Mouse (Mus musculus) erythroblast, adult 5-6 weeks (primary cell): Measurements from ENCODE around the gene Bcl11a. TPM values are rescaled to one million over a fixed set of nuclear protein-coding genes. Genes with fewer than 3 reads are reported as not detected.

Source experiments
- ATAC-seq: replicated peaks from 2 replicates; pipeline ENCODE4 v1.8.0; 2016; ENCODE audit warnings: moderate number of reproducible peaks, mild to moderate bottlenecking, moderate TSS enrichment, inconsistent platforms; ENCODE audit not compliant: poor library complexity, low FRiP score, severe bottlenecking
- total RNA-seq, 2 experiments: library from RNA; stranded (forward) in 1 of 2; stranded (reverse) in 1 of 2; fragments of 150-400 nt in 1 of 2; fragments of 200-764, 138-1000 nt in 1 of 2; gene quantifications; 2 replicates each; pipeline versions ENCODE4 v1.2.3 to v1.2.4; 2015 to 2017; ENCODE audit warnings: low replicate concordance in 2 of 2

Bcl11a gene
- total RNA-seq, 2 experiments from 2014 or later: 4.9 to 11.1 TPM

DNA sequence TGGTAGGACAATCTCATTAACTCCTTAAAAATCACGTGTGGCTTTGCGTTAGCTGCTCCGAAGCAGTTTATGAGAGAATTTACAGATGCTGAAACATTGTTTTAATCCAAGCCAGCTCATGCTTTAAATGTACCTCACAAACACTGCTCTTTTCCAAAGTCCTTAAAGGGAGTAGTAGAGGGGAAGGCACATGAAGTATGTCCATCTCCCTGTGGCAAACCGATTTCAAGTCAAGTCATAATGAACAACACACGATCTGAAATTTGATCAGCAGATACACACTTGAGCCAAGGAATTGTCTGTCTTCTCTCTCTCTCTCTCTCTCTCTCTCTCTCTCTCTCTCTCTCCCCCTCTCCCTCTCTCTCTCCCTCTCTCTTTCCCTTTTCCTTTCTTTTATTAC is 20.2 kb downstream of the Bcl11a start:
- ATAC-seq: no peak

DNA sequence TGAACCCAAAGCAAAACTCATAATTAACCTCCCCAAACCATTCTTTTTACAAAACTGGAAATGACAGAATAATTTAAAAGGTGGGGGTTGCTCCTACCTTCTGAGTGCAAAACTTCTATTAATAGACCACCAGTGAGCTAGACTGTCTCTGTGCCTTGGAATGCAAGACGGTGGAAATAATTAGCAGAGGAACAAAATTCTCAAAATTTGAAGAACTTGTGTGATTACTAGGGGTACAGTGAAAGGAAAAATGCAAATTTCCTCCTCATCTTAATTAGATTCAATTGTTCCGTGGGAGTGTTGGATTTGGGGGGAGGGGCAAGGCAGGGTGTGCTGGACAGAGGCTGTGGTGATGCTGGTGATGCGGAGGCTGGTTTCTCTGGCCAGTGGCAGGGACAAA is 20.8 kb downstream of the Bcl11a start:
- no peak for ATAC-seq

DNA sequence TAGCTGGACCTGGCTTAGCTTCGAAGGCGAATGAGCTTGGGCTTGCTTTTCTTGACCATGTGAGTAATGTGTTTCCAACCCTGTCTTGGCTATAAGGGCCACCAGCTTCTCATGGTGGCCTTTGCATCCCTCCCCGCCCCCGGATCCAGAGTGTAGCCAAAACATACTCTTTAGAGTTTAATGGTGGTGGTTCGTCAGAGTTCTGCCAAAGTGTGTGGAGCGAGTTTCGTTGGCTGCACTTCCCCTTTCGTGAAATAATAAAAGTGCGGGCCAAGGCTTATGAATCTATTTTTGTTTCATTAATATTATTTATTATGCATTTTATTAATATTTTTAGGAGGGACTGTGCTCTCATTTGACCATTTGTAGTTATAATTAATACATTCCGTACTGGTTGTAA is 21.4 kb downstream of the Bcl11a start:
- ATAC-seq: no peak

DNA sequence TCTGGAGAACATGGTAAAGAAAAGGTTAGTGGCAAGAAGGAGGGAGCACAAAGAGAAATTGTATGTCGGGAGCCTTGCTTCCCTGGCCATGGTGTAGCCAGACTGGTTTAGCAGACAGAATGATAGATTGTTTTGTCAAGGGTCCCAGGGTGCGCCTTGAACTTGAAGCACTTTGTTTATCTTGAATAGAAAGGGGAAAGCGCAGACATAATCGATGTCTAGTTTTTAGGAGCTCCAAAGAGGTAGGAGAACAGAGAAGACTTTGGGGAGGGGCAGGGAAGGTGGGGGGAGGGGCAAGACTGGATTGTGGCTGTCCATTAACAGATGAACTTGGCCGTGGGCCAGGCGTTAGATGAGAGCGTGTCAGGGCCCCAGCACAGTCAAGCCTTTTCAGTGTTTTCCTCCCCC is 22.0 kb downstream of the Bcl11a start:
- no peak for ATAC-seq

DNA sequence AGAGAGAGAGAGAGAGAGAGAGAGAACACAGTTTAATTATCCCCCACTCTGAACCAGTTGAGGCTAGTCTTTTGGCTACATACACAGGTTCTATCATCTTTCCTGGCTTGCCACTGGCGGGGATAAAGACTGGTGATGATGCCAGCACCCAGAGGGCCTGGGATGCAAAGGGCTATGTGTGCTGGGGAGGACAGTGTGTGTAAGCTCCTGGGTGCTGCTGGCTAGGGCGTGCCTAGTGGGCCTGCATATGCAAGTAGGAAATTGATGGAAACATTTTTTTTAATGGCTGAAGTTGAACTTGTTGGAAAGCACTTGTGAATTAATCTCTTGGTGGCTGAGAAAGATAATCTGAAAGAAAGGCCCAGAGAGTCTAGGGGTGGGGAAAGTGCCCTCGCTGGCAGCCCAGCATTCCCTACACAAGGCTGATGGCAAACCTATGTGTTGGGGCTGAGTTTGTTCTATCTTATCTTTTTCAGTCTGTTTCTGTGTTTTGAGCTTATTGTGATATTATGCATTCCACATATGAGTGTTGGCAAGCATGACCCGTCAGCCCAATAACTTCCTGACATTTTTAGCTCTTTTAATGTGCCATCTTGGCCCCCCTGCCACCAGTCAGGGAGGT is 22.7 kb downstream of the Bcl11a start:
- peak; percentile 56 for ATAC-seq

DNA sequence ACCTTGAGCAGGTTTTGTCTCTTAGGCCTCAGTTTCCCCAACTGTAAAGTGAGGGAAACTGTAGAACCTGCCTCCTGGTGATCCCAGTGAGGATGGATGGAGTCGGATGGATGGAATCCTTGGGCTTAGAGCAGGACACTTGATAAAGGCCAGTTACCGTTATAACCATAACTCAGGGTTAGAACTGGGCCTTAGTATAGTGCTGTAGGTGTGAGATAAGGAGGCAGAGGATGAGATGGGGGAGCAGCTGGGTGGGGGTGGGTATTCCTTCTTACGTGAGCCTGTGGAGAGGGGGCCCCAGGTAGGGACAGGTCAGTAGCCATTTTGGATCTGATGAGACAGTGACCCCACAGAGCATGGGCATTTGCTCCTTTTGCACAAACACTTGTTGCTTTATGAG is 23.8 kb downstream of the Bcl11a start:
- ATAC-seq: peak; percentile 35; the same call in 1 of the 2 replicates

DNA sequence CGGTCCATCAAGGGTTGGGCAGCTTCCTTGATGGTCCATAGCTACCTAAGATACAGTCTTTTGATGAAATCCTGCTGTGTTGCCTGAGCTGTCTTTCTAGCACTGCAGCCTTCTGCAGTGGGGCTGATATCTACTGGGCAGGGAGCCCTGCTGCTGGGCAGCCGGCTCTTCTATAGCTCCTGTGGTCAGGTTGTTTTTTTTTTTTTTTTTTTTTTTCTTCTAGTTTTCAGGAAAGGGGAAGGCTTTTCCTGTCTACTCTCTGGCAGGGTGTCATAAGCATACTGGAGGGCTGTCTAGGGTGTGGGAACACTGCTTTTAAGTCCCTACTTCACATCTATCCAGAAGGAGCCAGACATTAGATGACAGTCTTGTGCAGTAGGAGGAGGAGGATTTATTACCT is 24.5 kb downstream of the Bcl11a start:
- 0 out of 2 replicates have a peak, but pooled peaks have one; percentile 48 for ATAC-seq

DNA sequence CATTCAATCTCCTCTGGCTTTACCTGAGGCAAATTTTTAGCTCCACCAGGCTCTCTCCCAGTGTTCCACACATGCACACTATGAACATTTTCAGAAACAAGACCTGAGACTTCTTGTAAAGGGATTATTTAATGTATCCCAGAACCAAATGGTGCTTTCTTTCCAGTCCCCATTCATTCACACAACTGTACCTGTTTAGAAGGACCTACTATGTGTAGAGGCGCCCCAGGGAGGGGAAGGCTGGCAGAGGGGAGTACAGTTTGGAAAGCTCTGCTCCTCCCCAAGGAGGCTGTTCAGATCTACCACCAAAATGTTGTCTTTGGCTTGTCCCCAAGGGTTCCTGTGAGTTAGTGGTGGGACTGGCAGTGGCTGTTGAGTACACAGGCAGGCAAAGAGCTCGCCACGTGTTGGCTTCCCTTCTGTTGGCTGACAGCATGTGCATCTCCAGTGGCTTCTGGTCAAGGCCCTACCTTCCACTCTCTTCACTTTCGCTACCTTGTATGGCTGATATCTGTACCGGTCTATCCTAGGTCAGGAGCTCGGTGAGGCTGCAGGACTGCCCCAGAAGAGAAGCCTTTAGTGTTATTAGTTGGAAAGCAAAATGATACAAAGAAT is 25.4 kb downstream of the Bcl11a start:
- 0 out of 2 replicates have a peak, but pooled peaks have one; percentile 21 for ATAC-seq

DNA sequence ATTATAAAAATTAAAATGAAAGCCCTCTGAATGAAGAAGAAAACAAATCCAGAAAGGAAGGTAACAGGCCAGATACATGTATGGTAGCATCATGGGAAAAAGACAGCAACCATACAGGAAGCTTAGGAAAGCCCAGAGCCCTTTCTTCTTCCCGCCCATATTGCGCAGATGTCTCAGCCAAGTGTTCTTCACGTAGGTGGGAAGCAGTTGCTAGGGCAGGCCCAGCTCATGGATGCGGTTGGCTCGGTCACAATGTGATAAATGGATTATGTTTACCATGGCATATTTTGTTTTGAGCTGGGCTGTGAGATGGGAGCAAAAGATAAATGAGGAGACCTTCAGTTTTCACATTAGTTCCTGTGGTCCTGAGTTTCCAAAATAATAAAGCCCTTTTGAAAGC is 29.6 kb downstream of the Bcl11a start:
- no peak for ATAC-seq

DNA sequence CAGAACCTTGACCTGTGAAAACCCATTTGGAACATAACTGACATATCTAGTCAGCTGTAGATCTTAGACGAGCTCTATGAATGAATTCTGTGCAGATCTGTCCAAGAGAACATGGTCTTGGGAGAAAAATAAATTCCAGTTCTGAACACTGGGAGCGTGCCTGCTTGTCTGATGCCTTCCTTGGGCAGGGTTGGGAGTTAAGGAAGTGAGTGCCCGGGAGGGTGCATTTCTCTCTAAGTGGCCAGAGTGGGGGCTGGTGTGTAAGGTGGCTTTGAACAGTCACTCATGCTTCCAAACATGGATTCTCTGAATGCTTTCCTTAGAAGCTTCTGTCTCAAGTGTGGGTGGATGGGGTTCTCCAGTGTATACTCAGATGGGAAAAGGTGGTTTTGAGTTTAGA is 31.1 kb downstream of the Bcl11a start:
- no peak for ATAC-seq

DNA sequence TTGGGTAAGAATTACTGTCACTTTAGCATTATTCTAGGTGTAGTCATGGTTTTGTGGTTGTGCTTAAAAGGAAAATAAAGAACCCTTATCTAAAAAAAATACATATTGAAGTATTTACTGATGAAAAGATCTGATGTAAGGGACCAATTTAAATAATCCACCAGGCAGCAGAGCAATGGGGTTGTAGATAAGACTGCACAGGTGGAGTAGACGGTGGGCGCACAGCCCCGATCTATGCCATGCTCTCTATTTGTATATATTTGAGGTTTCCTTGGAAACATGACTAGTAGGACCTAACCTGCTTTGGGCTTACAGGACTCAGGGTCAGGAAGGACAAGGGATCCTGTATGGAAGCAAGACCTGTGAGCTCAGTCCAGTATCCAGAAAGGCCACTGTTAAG is 31.5 kb downstream of the Bcl11a start:
- no peak for ATAC-seq

DNA sequence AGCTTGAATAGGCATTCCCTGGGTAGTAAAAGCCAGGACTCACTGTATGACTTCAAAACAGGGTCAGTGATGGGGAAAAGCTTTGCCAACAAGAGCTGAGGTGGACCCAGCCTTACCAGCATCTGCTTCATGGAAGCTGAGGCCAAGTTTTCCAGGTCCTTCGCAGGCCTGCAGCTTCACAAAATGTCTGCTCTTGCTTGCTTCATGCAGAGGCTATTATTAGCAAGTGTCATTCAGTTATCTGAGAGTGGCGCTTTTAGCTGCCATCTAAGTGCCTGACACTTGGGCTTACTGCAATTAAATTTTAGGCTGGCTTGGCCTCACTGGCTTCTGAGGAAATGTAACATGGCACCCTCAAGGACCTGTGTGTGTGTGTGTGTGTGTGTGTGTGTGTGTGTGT is 32.3 kb downstream of the Bcl11a start:
- no peak for ATAC-seq

DNA sequence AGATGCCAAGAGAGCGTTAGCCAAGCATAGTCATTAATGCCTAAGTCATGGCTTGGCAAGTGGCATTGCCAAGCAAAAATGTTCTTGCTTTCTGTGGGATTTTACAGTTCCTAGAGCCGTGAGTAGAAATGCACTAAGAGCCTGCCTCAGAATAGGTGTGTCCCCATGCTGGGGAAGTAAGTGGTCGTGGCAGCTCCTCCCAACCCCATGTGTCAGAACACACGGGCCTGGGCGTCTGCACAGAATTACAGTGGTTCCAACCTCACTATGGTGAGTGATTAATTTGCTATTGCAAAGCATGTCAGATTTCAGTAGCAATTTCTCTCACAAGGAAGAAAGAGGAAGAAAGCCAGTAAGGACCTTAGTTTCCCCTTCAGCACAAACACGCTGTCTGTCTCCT is 33.9 kb downstream of the Bcl11a start:
- no peak for ATAC-seq

DNA sequence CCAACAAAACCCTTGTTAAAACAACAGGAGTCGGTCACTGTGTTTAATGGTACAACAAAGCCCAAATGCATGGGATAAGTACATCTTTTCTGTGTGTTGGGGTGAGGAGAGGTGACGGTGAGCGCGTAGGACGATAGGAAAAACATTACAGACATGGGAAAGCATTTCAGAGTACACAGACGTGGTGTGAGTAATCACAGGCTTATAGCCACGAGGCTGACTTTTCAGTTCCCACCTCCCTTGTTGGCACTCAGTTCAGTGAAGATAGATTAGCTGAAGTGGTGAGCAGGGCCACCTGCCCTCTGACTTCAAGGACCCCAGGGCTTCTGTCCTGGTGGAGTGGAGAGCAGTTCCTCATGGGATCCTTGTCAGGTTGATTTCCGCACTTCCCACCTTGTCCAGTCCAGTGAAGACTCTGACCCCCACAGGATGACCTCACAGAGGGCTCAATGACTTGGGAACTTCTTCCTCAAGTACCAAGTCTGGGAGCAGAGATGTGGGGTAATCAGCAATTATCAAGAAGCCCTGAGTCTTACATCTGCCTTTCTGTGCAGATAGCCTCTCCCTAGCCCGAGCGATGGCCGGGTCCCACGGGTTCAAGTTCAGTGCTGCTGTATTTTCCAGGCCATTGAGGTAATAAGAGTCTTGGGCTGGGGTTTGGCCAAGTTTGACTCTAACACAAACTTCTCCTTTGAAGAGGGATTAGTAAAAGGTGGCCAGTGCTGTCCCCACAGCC is 37.3 kb downstream of the Bcl11a start:
- ATAC-seq: peak; percentile 30; the same call in 1 of the 2 replicates

DNA sequence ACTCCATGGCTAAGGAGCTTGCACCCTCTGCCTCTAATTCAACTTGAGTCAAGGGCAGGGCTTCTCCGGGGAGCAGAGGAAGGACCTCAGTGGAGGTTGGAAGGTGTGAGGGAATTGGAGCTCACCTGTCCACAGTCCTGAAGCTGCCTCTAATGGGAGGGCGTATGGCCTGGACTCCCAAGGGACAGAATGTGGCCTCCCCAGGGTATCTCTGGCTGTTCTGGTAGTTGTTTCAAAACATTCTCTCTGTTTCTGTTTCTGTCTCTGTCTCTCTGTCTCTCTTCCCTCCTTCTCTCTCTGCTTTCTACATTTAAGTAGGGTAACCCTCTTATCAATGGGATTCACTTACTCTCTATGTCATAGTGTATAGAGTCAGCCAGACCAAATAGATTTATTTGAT is 38.2 kb downstream of the Bcl11a start:
- ATAC-seq: no peak

DNA sequence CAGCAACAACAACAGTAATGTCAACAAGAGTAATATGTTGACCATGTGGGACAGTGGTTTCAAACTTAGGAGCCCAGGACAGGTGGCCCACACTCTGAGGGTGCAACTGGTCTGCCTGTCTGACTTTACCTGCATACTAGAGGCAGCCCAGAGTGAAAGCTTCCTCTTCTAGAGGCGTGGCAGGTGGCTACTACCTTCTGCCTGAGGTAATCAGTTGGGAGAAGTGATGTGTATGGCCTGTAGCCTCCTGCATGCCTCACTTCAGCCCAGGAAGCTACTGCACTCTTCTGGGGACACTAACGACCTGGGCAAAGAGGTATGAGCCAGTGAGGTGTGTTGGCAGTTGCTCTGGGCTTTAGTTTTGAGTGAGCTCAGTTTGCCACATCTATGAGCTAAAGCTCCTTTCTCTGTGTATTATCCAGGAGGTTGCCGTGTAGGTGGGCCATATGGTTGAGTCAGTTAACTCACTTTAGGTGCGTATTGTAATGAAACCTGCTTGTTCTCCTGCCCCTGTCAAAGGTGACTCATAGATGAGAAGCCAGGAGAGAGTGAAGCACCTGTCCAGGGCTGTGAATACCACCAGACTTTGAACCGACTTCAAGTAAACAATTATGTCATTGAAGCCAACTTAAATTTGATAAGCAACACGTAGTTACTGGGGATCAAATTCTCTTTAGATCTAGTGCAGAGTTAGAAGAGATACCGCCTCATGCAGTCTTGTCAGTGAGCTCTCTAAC is 38.9 kb downstream of the Bcl11a start:
- no peak for ATAC-seq

DNA sequence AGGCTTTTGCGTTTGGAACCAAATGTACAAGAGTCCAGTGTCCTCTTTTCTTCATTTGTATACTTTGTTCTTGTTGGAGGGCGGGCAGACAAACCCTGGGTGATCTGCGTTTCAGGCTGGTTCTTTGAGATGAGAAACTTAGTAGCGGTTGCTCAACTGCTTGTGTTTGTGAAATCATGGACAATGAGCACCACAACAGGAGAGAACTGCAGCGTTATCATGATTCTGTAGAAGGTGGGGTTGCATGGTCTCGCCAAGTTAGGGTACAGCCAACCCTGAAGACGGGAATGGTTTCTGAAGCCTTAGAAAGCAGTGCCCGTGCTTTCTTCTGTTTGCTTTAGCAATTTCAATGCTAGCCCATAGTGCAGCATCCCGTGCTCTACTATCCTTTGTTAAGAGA is 43.3 kb downstream of the Bcl11a start:
- no peak for ATAC-seq

DNA sequence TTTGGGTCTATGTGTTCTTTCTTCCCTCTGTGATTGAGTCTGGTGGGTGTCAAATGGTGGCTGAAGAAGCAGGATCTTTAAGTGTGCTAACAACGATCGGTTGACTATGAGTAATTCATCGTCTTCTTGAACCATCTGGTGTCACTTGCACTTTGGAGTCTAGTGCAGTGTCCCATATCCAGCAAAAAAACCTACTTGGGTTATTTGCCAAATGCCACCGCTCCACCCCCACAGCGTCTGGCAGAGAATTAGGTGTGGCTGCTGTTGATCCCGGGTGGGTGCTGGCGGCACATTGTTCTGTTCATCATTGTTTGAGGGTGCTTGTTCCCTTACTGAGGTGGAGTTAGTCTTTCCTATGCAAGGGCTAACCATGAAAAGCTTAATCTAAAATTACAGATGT is 45.0 kb downstream of the Bcl11a start:
- no peak for ATAC-seq

DNA sequence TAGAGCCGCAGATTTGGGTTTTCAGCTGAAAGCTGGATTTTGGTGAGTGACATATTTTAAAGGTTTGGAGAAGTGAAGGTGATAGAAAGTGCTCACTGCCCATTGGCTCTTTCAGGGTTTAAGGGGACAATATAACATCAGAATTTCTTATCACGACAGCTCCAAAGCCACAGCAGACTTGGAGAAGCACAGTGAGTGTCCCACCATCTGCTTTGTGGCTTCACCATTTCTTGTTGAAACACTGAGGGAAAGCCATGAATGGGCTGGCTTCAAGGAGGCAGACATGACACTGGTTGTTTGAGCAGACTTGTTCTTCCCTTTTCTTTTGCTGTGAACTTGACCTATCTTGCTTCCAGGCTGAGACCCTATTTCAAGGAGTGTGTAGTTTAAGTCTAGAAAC is 46.1 kb downstream of the Bcl11a start:
- ATAC-seq: no peak

DNA sequence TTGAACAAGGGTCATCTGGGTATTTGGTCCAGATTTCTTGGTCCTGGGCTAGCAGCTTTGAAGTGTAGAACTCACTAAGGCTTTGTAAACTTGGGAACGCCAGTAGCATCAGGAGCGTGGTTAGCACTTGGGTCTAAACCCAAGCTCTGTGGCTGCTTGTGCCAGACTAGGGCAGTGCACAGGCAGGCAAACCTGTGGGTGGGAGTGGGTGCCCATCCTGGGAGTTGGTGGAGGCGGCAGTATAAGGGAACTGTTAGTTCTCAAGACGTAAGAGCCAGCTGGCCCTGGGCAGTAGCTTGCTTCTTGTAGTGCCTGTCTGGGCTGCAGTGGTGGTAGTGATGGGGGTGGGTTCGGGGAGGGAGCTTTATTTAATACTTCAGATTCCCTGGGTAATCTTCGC is 47.2 kb downstream of the Bcl11a start:
- no peak for ATAC-seq

DNA sequence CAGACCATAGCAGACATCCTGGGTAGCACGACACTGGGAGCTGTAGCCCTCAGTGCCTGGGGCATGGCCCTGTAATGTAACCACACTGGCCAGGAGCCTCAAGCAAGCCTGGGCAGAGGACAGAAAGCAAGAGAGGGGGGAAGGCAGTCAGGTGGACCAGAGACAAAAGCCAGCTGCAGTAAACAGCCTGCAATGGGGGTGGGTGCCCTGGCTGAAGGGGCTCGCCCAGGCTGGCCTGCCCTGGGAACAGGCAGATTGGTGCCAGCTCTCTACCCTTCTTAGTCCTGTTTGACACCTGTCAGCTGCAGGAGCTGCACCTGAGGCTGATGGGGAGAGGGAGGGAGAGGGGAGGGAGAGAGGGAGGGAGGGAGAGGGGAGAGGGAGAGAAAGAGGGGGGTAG is 50.1 kb downstream of the Bcl11a start:
- ATAC-seq: no peak
